Mouse (Mus musculus) natural killer cell, adult 2 months (primary cell): ENCODE data around the gene Gpn3.
A peak's percentile ranks its signal among the peaks of the same experiment; 100 is the strongest.

Experiments used
- DNase-seq, 2 experiments: peaks; one replicate each; pipeline ENCODE4 v3.0.0; 2022; ENCODE audit warnings: low spot score in 2 of 2

Gene Gpn3

DNA sequence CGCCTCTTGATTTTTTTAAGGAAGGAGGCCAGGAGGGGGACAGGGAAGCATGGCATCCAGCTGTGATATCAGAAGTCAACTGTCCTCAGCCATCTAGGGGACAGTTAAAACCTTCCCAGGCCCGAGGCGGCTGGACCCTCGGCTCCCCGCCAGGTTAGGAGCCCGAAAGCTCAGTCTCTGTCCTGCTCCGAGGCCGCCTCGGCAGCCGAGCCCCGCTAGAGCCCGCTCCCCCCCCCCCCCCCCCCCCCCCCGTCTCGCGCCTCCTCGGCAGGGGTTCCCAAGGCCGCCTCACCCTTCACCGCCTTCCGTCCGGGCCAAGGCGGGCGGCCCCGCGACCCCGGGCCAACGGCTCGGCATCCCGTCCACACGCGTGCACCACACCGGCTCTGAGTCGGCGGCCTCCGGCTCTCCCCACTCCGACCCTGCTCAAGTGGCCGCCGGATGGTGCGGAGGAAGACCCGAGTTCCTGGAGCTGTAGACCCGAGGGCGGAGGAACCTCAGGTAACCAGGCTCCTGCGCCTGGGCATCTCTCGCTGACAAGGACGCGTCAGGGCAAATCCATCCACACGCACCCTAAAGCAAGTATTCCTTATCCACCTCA, at the start of gene Gpn3:
Gene Gpn3, plus strand, starts transcription at position 286 of the 601 bp plus-strand sequence.
- DNase-seq = no peak

DNA sequence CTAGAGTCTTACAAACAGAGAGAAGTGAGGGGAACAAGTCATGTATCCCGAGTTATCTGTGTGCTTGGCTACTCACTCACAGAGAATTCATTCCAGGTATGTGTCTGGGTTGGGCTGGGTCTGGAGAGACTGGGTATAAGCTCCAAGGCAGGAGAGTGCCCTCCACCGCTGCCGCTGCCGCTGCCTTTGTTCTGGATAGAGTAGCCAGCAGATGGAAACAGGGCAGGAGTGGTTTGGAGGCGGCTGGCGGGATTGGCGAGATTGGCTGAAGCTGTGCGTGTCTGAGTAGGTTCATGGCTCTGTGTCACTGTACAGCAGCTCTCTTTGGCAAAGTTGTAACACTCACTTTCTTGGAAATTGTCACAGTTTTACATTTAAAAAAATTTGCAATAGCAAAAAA, 48.2 kb upstream of the Gpn3 start:
- no peak for DNase-seq

DNA sequence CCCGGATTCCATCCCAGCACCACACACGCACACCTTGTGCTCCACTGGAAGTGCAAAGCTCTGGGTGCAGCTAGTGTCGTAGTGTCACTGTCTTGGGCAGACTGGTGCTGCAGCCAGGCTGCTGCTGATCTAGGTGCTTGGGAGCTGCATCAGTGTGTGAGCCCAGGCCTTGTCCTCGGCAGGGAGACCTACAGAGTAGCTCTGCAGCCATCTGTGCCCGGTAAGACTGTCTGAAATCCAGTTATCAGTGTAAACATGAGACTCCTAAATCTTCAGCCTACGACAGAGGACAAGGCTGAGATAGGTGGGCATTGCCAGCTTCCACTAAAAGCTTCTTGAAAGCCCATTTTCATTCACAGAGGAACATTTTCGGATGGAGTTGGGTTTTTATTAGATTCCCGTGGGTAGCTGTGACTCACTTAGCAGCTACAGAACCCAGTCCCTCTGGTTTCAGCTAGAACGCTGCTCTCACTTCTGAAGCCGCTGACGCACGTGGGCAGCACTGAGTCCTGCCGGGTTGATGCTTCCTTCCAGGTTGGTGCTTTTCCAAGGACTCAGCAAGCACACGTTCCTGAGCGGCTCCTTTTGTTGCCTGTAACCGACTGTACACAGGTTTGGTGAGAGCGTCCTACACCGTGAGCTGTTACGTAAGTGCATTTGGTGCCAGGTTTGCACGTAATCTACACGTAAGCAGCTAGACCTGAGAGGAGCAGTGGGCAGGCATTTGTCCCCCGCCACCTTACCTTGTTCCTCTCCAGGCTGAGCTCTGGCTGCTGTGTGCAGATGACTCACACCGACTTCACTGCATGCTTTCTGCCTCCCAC, 46.9 kb upstream of the Gpn3 start:
- DNase-seq = no peak

DNA sequence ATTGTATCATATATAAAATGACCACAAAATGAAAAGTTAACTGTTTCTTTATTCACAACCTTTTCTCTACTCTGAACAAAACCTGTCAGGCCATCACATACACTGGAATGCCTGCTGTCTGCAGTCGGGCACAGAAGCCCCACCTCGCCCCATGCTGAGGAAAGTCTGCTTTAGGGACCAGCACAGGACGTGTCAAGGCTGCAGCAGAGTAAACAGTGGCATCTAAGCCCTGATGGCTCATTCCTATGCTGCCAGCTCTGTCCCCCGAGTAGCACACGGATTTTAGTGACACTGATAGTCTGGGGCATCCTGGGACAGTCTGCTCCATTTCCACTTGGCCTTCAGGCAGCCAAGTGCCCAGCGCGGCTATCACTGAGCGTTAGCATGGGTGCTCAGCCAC, 46.2 kb upstream of the Gpn3 start:
- DNase-seq = no peak

GRCm38 (mm10) chr5:122327283-122327682, 44.4 kb upstream of the Gpn3 start:
- DNase-seq = no peak

DNA sequence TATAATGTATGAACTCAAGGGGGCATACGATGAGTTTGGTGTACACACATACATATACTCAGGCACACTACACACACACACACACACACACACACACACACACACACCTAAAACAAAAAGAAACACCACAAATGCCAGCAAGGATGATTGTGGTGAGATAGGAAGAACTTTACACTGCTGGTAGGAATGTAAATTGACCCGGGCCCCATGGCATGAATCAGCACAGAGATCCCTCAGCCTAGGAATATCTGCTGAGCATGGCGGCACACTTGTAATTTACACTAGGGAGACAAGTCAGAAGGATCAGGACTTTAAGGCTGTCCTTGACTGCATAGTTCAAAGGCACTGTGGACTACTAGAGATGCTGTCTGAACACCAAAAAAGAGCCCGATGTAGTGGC, 41.4 kb upstream of the Gpn3 start:
- DNase-seq = no peak

GRCm38 (mm10) chr5:122334682-122335081, 37.0 kb upstream of the Gpn3 start:
- DNase-seq = no peak

GRCm38 (mm10) chr5:122336554-122337294, 35.0 kb upstream of the Gpn3 start:
- DNase-seq = no peak

DNA sequence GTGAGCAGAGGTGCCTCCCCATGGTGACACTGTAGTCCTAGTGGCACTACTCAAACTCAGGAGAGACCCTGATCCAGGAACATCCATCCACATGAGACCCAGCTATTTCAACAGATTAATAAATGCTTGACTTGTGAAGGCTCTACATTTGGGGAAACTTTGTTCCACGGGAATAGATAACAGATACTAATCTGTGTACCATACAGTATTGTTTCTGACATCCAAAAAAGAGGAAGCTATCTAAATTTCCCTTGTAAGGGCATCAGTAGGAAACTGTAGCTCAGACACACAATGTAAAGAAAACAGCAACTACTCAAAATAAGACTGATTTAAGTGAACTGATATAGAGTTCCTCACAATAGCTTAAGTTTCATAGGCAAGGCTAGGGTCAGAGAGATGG, 28.8 kb upstream of the Gpn3 start:
- DNase-seq = no peak

GRCm38 (mm10) chr5:122343768-122344167, 27.9 kb upstream of the Gpn3 start:
- peak; percentile 64 to 76 for DNase-seq

DNA sequence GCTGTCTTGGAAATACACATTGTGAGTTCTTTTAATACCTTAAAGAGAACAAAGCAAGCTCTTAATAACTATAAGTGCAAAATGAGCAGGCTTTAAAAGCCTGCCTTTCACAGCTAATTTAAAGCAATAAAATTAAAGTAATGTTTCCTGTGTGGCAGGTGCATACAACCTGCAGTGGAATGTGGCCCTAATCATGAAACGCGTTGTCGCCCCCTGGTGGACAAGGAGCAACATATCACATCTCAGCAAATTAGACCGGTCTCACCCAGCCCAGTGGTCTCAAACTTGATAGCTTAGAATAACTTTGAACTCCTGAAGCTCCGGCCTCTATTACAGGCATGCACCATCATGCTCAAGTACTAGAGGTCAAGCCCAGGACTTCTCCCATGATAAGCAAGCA, 27.4 kb upstream of the Gpn3 start:
- DNase-seq = peak; percentile 75 to 85

DNA sequence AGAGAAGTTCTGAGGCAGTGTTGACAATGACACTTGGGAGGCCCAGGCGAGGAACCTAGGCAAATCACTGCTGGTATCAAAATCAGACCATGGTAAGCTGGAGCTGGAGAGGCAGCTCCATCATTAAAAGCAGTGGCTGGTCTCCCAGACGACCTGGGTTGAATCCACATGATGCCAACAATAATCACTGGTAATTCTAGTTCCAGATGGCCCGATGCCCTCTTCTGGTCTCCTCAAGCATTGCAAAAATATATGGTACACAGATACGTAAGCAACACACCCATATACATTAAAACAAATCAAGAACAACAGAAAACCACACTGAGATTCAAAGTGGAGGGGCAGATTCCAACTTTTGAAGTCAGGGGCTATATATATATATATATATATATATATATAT, 25.9 kb upstream of the Gpn3 start:
- no peak for DNase-seq

DNA sequence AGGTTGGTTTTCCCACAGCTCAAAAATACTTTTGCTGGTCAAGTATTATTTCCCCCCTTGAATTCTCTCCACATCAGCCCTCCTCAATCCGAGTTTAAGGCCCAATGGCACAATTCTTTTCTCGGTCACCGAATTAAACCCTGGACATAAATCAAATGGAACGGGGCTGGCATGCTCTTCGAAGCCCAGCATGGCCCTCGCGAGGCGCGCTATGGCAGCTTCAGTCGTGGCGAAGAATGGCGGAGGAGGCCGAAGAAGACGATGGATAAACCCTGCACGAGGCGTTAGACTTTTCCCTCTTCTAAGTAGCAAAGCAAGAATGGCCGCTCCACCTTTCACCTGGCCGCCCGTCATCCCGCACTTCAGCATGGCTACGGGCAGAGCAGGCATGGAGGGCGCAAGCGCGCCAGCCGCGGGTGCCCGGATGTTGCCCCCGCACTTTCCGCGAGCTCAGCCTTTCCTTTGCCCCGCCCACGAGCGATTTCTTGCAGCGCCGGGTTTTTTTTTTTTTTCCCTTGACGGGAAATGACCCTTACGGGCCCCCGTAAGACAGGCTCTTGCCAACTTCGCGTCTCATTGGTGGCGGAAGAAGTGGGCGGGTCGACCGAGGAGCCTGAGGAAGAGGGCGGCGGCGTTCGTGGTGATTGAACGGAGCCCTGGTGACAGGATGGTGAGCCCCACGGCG, 17.7 kb upstream of the Gpn3 start, which contains the start of the genes Rad9b and Vps29:
Gene Rad9b, minus strand, starts transcription at position 427 of the 685 bp plus-strand sequence.
Gene Vps29, plus strand, starts transcription at position 563 of the 685 bp plus-strand sequence.
- DNase-seq = peak; percentile 97 to 98

GRCm38 (mm10) chr5:122354492-122355067, 17.1 kb upstream of the Gpn3 start:
- DNase-seq = no peak

GRCm38 (mm10) chr5:122372192-122372769, 605 bp downstream of the Gpn3 start, which contains the start of gene Fam216a:
Gene Fam216a (minus strand): TSS chr5:122372364.
- DNase-seq = peak; percentile 98

DNA sequence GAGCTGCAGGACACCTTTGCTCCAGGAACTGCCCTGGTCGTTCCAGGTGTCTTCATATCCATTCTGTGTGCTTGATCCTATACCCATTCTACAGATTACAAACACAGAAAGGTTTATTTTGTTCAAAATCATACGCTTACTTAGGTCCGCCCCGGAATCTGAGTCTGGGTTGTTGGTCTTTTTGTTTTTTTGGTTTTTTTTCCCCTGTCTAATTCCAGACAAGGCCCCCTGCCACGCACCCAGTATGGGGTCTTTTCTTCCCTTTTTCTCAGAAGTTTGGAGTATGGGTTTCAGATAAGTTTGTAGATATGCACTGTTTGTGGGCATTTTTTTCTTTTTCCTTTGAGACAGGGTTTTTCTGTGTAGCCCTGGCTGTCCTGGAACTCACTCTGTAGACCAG, 1.2 kb downstream of the Gpn3 start:
- no peak for DNase-seq

DNA sequence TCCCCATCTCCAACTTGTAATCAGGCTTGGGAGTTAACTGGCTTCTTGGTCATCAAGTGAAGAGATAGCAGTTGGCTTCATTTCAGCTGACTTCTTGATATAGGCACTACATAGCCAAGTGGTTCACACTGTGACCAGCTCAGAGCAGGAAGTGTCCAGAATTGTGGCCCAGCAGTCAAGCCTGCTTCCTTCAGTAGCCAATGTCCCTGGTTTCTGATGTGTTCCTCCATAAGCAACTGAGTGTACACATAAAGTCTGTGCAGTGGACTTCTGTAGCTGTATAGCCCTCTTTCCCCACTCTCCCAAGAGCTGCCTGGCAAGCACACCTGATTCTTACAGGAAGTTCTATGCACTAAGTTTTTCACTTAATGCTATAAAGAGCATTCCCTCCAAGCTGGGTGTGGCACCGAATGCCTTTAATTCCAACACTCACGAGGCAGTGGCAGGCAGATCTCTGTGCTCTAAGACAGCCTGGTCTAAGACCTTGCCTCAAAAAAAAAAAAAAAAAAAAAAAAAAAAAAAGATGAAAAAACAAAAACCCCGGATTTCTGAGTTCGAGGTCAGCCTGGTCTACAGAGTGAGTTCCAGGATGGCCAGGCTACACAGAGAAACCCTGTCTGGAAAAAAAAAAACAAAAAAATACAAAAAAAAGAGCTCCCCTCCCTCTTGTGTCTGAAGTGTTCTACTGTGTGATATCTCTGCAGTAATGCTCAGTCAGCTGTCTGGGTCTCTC, 5.6 kb downstream of the Gpn3 start:
- no peak for DNase-seq

DNA sequence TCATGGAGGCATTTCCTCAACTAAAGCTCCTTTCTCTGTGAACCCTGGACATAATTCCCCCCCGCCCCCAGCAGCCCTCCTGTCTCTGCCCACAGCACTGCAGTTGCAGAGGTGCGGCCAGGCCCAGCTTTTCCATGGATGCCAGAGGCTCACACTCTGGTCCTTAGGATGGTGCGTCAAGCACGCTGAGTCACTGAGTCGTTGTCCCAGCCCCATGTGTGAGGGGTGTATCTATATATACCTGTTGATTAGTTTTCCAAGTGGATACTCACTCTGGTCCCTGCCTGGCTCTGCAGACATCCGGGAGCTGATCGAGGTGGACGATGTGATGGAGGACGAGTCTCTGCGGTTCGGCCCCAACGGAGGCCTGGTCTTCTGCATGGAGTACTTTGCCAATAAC, 6.5 kb downstream of the Gpn3 start:
- no peak for DNase-seq

DNA sequence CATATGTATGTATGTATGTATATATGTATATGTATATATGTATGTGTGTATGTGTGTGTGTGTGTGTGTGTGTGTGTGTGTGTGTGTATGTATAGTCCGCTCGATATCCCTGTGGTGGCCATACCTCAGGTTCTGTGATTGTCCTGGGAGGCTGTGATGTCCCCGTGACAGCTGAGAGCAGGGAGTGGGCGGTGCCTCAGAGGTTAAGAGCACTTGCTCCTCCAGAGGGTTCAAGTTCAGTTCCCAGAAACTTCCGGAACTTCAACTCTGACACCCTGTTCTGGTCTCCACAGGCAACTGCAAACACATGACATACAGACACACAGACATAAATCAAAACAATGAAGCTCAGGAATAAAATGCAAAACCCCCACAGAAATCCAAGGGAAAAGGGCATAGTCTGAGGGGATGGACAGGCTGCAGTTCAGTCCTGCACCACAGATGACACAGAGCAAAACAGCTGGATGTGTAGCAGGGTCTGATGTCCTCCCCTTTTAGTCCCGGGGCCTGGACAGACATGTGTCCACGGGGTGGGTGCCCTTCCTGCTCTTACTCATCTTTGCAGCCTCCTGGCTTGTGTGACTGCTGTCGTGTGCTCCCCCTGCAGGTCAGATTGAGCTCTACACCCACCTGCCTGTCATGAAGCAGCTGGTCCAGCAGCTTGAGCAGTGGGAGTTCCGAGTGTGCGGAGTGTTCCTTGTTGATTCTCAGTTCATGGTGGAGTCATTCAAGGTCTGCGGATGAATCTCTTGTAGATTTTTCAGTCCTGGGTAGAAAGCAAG, 7.9 kb downstream of the Gpn3 start:
- DNase-seq = peak; percentile 74 to 78

- no peak for DNase-seq
Observed at GRCm38 (mm10) chr5:122390006-122390405, 18.3 kb downstream of the Gpn3 start.
